23 mouse cellular contexts compared by ENCODE assay signal in genomic region chr19:6645912-6646311, GRCm38 (mm10).
DNase-seq lines count a peak whose midpoint lies in the region; ATAC-seq and TF ChIP-seq lines count a peak whose summit lies in the region.
"Had no signal": no experiment of that assay in that cellular context is flagged by ENCODE, and none has a peak within 500 bp of the region (broad histone marks: within the 10 kb centered on the region; RNA-seq: fewer than 3 reads in every experiment).

No protein-coding gene starts in this region.

- H3K36me3 ChIP-seq in kidney, adult 2 months (ENCODE audit: control insufficient read depth, insufficient read depth, low read length), result no peaks in the 10 kb centered on the region
- H3K36me3 ChIP-seq in kidney, embryonic 16.5 days (ENCODE audit: insufficient read depth, low read length), result no peaks in the 10 kb centered on the region
- no peaks in the 10 kb centered on the region for H3K36me3 ChIP-seq in C2C12 (ENCODE audit: control insufficient read depth, insufficient read depth)
- no peaks in the 10 kb centered on the region for H3K36me3 ChIP-seq in ES-Bruce4 (ENCODE audit: control insufficient read depth, insufficient read depth, low read length, poor library complexity, severe bottlenecking)
- H3K36me3 ChIP-seq in intestine, embryonic 16.5 days (ENCODE audit: control insufficient read depth, insufficient read depth, low read length), result no peaks in the 10 kb centered on the region
- H3K36me3 ChIP-seq: lung, embryonic 15.5 days; midbrain, embryonic 10.5 days; midbrain, embryonic 15.5 days had no signal

- intact Hi-C loops in heart, postnatal 10 days (cut with DNase I), result no loop called here
- intact Hi-C loops in left cerebral cortex, postnatal 4 days (cut with DNase I), result no loop called here

- H3ac ChIP-seq in C2C12 (ENCODE audit: control insufficient read depth, insufficient read length, low read depth), result no peak overlapping the region

- no peaks in the 10 kb centered on the region for H3K79me2 ChIP-seq in C2C12 (ENCODE audit: control insufficient read depth, insufficient read depth)

- H3K4me3 ChIP-seq in kidney, adult 2 months (ENCODE audit: insufficient read depth, low read depth, low read length), result no peak overlapping the region
- no peak overlapping the region for H3K4me3 ChIP-seq in kidney, embryonic 16.5 days (ENCODE audit: low read length)
- peak overlapping the region; percentile 25 for H3K4me3 ChIP-seq in C2C12 (ENCODE audit: insufficient read depth, poor library complexity, severe bottlenecking)
- H3K4me3 ChIP-seq in ES-Bruce4 (ENCODE audit: low read depth, low read length), result peak overlapping the region; percentile 62
- no peak overlapping the region for H3K4me3 ChIP-seq in intestine, embryonic 16.5 days (ENCODE audit: low read length)
- H3K4me3 ChIP-seq: erythroblast, embryonic 14.5 days; lung, embryonic 15.5 days; midbrain, embryonic 10.5 days; midbrain, embryonic 15.5 days had no signal

- no peak overlapping the region for H3K4me2 ChIP-seq in kidney, embryonic 16.5 days (replicated peaks; ENCODE audit: low read depth, low read length)
- peak overlapping the region; percentile 31; the same call in 1 of the 2 replicates for H3K4me2 ChIP-seq in intestine, embryonic 16.5 days (ENCODE audit: low read depth, low read length)
- H3K4me2 ChIP-seq: liver, embryonic 11.5 days; lung, embryonic 15.5 days; midbrain, embryonic 15.5 days had no signal

- H3K9me3 ChIP-seq in kidney, embryonic 16.5 days (ENCODE audit: low read length), result 0 out of 2 replicates have a peak, but pooled peaks cover 6% of the 10 kb centered on the region
- no peaks in the 10 kb centered on the region for H3K9me3 ChIP-seq in ES-Bruce4 (replicated peaks; ENCODE audit: control insufficient read depth, insufficient read depth, low read length, poor library complexity, severe bottlenecking)
- no peaks in the 10 kb centered on the region for H3K9me3 ChIP-seq in intestine, embryonic 16.5 days (ENCODE audit: control insufficient read depth, low read length)
- H3K9me3 ChIP-seq: lung, embryonic 15.5 days; midbrain, embryonic 15.5 days had no signal

- H3K79me3 ChIP-seq in C2C12 (ENCODE audit: low read depth), result no peaks in the 10 kb centered on the region

- ATAC-seq in kidney, embryonic 16.5 days (ENCODE audit: low FRiP score, low TSS enrichment), result no peak
- ATAC-seq in intestine, embryonic 16.5 days, result peak; percentile 71
- ATAC-seq: forebrain, embryonic 16.5 days; midbrain, embryonic 15.5 days; Patski had no signal

- TF ChIP-seq POLR2A in kidney, adult 2 months (IDR thresholded peaks at IDR 0.05; ENCODE audit: low read depth, low read length), result no peak
- no peak for TF ChIP-seq POLR2A in ES-Bruce4 (IDR thresholded peaks at IDR 0.05; ENCODE audit: insufficient read depth, low read length)

- 49% methylated on average over 6 of the region's 6 CpGs for WGBS in kidney, adult 2 months
- 75% methylated on average over 6 of the region's 6 CpGs for WGBS in kidney, embryonic 16.5 days
- WGBS in intestine, embryonic 16.5 days, result 54% methylated on average over 6 of the region's 6 CpGs

- peak; percentile 70 for DNase-seq in kidney, adult 2 months
- no peak for DNase-seq in thymus, postnatal 0 days (ENCODE audit: low spot score)
- no peak for DNase-seq in heart, postnatal 10 days
- no peak for DNase-seq in left cerebral cortex, postnatal 4 days
- DNase-seq: adrenal gland, postnatal 10 days; cerebellum, adult 11 months; cerebellum, adult 9-10 months; cerebellum, postnatal 36 days; embryo, embryonic 11 days; layer of hippocampus, postnatal 36 days; right cerebral cortex, adult 18-20 months; right cerebral cortex, postnatal 4 days had no signal

- TF ChIP-seq EP300 in ES-Bruce4 (IDR thresholded peaks at IDR 0.05; ENCODE audit: insufficient read depth, low read depth, low read length), result no peak

- no peaks in the 10 kb centered on the region for H3K27me3 ChIP-seq in kidney, adult 2 months (replicated peaks; ENCODE audit: control insufficient read depth, insufficient read depth, low read length)
- no peaks in the 10 kb centered on the region for H3K27me3 ChIP-seq in kidney, embryonic 16.5 days (ENCODE audit: insufficient read depth, low read length)
- no peaks in the 10 kb centered on the region for H3K27me3 ChIP-seq in C2C12 (ENCODE audit: control insufficient read depth, insufficient read depth, insufficient read length)
- no peaks in the 10 kb centered on the region for H3K27me3 ChIP-seq in ES-Bruce4 (ENCODE audit: control insufficient read depth, insufficient read depth, low read length, poor library complexity, severe bottlenecking)
- peaks cover 15% of the 10 kb centered on the region for H3K27me3 ChIP-seq in intestine, embryonic 16.5 days (replicated peaks; ENCODE audit: control insufficient read depth, insufficient read depth, low read length)
- H3K27me3 ChIP-seq: midbrain, embryonic 15.5 days had no signal

- H3K27ac ChIP-seq in kidney, adult 2 months (ENCODE audit: insufficient read depth, low read depth, low read length), result peak overlapping the region; percentile 43; the same call in 1 of the 2 replicates
- H3K27ac ChIP-seq in kidney, embryonic 16.5 days (ENCODE audit: low read length), result no peak overlapping the region
- H3K27ac ChIP-seq in ES-Bruce4 (ENCODE audit: insufficient read depth, low read length), result no peak overlapping the region
- no peak overlapping the region for H3K27ac ChIP-seq in intestine, embryonic 16.5 days (ENCODE audit: low read length)
- H3K27ac ChIP-seq: lung, embryonic 15.5 days; midbrain, embryonic 10.5 days; midbrain, embryonic 15.5 days had no signal

- H3K9ac ChIP-seq in kidney, embryonic 16.5 days (replicated peaks; ENCODE audit: low read length), result no peak overlapping the region
- H3K9ac ChIP-seq in ES-Bruce4 (ENCODE audit: low read depth, poor library complexity, severe bottlenecking), result peak overlapping the region; percentile 50; the same call in 1 of the 2 replicates
- no peak overlapping the region for H3K9ac ChIP-seq in intestine, embryonic 16.5 days (ENCODE audit: low read depth, low read length)
- H3K9ac ChIP-seq: lung, embryonic 15.5 days; midbrain, embryonic 15.5 days had no signal

- no peak for TF ChIP-seq CTCF in kidney, adult 2 months (conservative IDR thresholded peaks at IDR 0.05; ENCODE audit: insufficient read depth, insufficient read length, low read depth, low read length)
- no peak for TF ChIP-seq CTCF in C2C12 (IDR thresholded peaks at IDR 0.05; ENCODE audit: control insufficient read depth, insufficient read depth, insufficient read length)
- no peak for TF ChIP-seq CTCF in ES-Bruce4 (IDR thresholded peaks at IDR 0.05; ENCODE audit: low read depth, low read length)

- peaks cover 8% of the 10 kb centered on the region for H3K4me1 ChIP-seq in kidney, adult 2 months (ENCODE audit: control insufficient read depth, insufficient read depth, low read length)
- no peaks in the 10 kb centered on the region for H3K4me1 ChIP-seq in kidney, embryonic 16.5 days (ENCODE audit: insufficient read depth, low read length)
- no peaks in the 10 kb centered on the region for H3K4me1 ChIP-seq in ES-Bruce4 (ENCODE audit: control insufficient read depth, insufficient read depth, low read length)
- peaks cover 11% of the 10 kb centered on the region; the same call in 1 of the 2 replicates for H3K4me1 ChIP-seq in intestine, embryonic 16.5 days (ENCODE audit: control insufficient read depth, insufficient read depth, low read length)
- H3K4me1 ChIP-seq: lung, embryonic 15.5 days; midbrain, embryonic 10.5 days had no signal

TF ChIP-seq in C2C12, 6 proteins besides CTCF, POLR2A, EP300 and RAD21:
- no peak for TF ChIP-seq MYOG (IDR thresholded peaks at IDR 0.05; ENCODE audit: control insufficient read depth, extremely low read depth, insufficient read length)
- TF ChIP-seq CEBPB (IDR thresholded peaks at IDR 0.05; ENCODE audit: low read depth), result no peak
- no peak for TF ChIP-seq USF1 (IDR thresholded peaks at IDR 0.05; ENCODE audit: low read depth)
- no peak for TF ChIP-seq MAX (IDR thresholded peaks at IDR 0.05)
- TF ChIP-seq MYOD1 (IDR thresholded peaks at IDR 0.05; ENCODE audit: control insufficient read depth, insufficient read length, low read depth), result no peak
- TF ChIP-seq FOSL1 (IDR thresholded peaks at IDR 0.05; ENCODE audit: insufficient read depth, low read length, poor library complexity, severe bottlenecking), result no peak

Comparison
In these comparisons a context has a peak if more than half of its experiments do, and no peak if none do; other contexts are left out.
1. H3K4me3 ChIP-seq: peak in C2C12 (single experiment) and ES-Bruce4 (single experiment); none in kidney, adult 2 months (single experiment), kidney, embryonic 16.5 days (single experiment) and intestine, embryonic 16.5 days (single experiment).